Mouse (Mus musculus) left cerebral cortex, postnatal 14 days (tissue): ENCODE data around the gene Fkbp5. TPM values are rescaled to one million over a fixed set of nuclear protein-coding genes. Genes with fewer than 3 reads are reported as not detected.

ENCODE experiments used
- DNase-seq, 2 experiments: peaks; one replicate each; pipeline ENCODE4 v3.0.0; 2021 to 2022; ENCODE audit warnings: low spot score in 2 of 2, mixed read lengths in 1 of 2
- intact Hi-C: fragments of 180-260 bp; cut with DNase I; formaldehyde crosslinking; loops from one replicate; pipeline ENCODE4 v1.15.1; 2025
- total RNA-seq, 2 experiments: library from RNA; stranded (reverse); gene quantifications; 2 replicates each; pipeline ENCODE4 v1.2.3; 2021

Fkbp5 gene
- total RNA-seq, 2 experiments from 2014 or later, result 29.0 to 52.6 TPM

GRCm38 (mm10) chr17:28511616-28512541 is 5.4 kb downstream of the Fkbp5 start:
- intact Hi-C loops, result no loop called here
- DNase-seq, result no peak

GRCm38 (mm10) chr17:28510445-28511342 is 6.6 kb downstream of the Fkbp5 start:
- intact Hi-C loops, result no loop called here
- DNase-seq, result peak in 1 of 2 experiments; percentile 27

GRCm38 (mm10) chr17:28507496-28507895 is 9.8 kb downstream of the Fkbp5 start:
- no peak for DNase-seq
- intact Hi-C loops, result no loop called here

GRCm38 (mm10) chr17:28506895-28507294 is 10.4 kb downstream of the Fkbp5 start:
- intact Hi-C loops, result no loop called here
- DNase-seq, result no peak

- no peak for DNase-seq
- intact Hi-C loops, result no loop called here
Observed at GRCm38 (mm10) chr17:28505591-28505990, 11.7 kb downstream of the Fkbp5 start.

DNA sequence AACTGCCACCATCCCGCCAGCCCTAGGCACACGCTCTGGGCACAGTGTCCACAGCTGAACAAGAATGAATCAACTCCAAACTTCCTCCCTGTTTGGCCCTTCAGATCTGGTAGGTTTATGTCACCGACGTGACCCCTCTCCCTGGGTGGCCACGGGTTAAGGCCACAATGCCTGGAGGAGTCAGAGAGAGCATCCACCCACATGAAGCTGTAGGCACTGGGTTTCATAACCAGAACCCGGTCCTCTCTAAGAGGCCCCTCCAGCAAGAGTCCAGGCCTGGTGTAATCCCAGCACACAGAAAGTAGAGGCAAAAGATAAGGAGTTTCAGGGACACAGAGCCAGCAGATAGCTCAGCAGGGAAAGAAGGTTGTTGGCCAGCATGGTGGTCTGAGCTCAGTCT is 13.1 kb downstream of the Fkbp5 start:
- DNase-seq, result no peak
- intact Hi-C loops, result no loop called here

- DNase-seq, result no peak
- intact Hi-C loops, result no loop called here
Observed at GRCm38 (mm10) chr17:28502196-28502821, 15.0 kb downstream of the Fkbp5 start.

DNA sequence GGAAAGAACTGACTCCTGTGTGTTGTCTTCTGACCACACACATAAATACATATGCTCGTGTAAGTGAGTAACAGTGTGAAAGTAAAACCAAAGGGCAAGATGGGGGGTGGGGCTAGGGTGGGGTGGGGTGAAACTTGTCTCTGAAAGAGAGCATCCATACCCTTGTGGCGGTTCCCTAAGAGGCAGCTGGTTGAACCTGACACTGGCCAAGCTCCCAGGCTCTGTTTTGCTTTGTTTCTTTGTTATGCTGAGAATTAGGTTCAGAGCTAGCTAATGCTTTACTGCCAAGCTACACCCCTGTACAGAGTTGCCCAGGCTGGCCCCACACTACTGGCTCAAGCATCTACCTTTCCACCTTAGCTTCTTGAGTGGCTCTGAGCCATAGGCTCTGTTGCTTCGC is 16.9 kb downstream of the Fkbp5 start:
- intact Hi-C loops, result no loop called here
- DNase-seq, result no peak

- intact Hi-C loops, result no loop called here
- DNase-seq, result no peak
Observed at GRCm38 (mm10) chr17:28499190-28499589, 18.1 kb downstream of the Fkbp5 start.

- intact Hi-C loops, result no loop called here
Observed at GRCm38 (mm10) chr17:28495832-28496231, 21.5 kb downstream of the Fkbp5 start.

DNA sequence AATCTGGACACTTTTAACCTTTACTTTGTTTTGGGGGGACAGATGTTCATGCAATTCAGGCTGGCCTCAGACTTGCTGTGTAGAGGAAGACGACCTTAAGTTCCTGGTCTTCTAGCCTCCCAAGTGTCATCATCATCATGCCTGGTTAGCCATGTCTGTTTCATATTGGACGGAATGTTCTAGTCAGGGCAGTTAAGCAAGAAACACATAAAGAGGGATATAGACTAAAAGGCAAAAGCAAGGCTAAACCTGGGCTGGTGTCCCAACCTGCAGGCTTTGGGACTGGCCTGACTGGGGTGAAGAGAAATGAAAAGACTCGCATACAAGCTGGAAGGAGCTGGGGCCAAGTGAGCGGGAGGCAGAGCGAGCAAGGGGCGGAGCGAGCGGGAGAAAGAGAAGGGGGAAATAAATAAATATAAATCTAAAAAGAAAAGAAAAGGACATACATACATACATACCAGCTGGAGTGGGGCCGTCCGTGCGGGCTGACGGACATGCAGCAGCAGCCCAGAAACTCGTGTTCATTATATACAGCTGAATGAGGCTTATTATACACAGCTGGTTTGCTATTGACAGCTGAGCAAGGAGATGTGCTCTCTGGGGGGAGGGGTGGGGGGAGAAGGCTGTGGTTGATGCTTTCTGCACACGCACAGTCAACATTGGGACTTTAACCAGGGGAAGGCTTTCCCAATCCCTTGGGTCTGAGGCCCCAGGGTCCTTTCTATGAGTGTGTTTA is 26.1 kb downstream of the Fkbp5 start:
- intact Hi-C loops, result no loop called here
- no peak for DNase-seq

More at GRCm38 (mm10) chr17:28495832-28496231, 21.5 kb downstream of the Fkbp5 start:
- DNase-seq, result no peak

DNA sequence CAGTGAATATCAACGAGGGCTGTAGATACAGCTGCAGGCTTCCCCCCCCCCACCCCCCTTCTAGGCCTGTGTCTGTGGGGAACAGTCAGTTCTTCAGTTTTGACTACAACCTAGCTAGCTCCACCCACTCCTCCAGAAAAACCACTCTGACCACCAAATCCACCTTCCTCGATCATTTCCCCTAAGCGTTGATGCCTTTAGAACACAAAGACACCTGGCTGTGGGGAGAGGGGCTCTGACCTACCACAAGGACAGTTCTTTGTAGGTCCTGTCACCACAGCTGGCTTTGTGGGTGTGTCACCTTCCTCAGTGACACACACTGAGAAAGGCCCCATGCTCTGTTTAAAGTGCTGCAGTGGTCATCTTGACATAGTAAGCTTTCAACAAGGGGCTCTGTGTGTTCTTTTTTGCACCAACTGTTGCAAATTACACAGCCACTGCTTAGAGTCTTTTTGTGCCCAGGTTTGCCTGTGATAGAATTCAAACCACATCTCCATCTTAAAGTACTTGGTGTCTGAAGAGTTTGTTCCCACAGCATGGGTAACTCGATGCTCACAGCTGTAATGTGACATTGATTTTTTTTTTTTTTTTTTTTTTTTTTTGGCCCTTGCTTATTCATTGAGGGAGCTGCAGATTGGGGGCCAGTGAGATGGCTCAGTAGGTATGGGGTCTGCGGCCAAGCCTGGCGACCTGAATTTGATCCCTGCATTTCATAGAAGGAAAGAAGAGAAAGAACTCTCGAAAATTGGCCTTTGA is 28.9 kb downstream of the Fkbp5 start:
- no peak for DNase-seq
- intact Hi-C loops, result no loop called here

DNA sequence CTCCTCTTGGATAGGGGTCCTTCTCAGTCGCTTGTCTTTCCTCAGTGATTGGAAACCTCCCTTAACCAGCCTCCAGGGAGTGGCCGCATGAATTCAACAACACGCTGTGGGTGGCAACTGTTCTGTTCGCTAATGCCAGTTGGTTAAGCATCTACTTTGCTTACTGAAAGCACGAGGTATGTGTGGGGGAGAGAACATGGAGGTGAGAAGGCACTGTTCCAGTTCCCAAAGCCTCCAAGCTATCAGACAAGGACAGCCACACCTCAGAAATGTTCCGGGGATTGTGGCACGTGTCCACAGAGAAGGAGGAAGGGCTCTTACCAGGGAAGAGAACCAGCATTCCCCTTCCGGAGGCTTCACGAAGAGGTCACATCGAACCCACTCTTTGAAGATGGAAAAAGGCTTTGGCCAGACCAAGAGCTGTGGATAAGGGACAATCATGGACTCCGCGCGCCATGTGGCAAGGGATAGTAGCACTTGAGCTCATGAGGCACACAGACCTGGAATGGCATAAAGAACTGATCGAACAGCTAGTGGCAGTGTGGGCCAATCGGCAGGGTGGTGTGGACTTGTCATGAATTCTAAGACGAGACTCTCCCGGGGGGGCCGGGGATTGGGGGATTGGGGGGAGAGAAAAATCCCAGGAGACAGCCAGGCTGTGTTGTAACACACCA is 29.6 kb downstream of the Fkbp5 start:
- no peak for DNase-seq
- intact Hi-C loops, result no loop called here

GRCm38 (mm10) chr17:28486720-28487119 is 30.6 kb downstream of the Fkbp5 start:
- DNase-seq, result peak in 1 of 2 experiments; percentile 56
- intact Hi-C loops, result no loop called here

DNA sequence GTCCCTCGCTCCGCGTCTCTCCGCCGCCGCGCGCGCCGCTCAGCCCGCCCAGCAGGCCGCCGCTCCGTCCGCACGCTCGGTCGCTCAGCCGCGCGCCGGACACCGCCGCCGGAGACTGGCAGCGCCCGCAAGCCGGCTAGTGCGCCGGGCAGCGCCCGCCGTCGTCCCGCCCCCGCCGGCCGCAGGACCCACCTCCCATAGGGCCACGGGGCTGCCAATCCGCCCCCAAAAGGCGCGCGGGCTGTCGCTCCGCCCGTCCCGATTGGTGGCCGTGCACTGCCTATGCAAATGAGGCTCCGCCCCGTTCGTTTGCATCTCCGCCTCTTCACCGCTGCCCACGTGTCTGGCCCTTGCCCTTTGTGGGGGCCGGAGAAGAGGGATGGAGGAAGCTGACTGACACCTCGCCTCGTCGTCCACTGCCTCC is 31.3 kb downstream of the Fkbp5 start:
- intact Hi-C loops, result loop anchor here (1.0 kb wide), 1 partner anchor 37 kb away; no protein-coding TSS in a partner anchor
- peak; percentile 96 to 97 for DNase-seq

GRCm38 (mm10) chr17:28485446-28485948 is 31.8 kb downstream of the Fkbp5 start:
- DNase-seq, result peak in 1 of 2 experiments; percentile 28
- intact Hi-C loops, result loop anchor here (1.0 kb wide), 1 partner anchor 38 kb away; no protein-coding TSS in a partner anchor

GRCm38 (mm10) chr17:28484704-28485445 is 32.5 kb downstream of the Fkbp5 start:
- intact Hi-C loops, result loop anchor here (1.0 kb wide), 1 partner anchor 38 kb away; no protein-coding TSS in a partner anchor
- peak; percentile 17 to 22 for DNase-seq
